Mouse (Mus musculus): ENCODE measurements around the gene Hoxc4. TPM values are rescaled to one million over a fixed set of nuclear protein-coding genes. Genes with fewer than 3 reads are reported as not detected.

The Hoxc4 gene
- polyA plus RNA-seq (2014; fragmentation: Nextera tagmentation; extraction: Ambion mirVana), result not detected in 2 replicates

DNA sequence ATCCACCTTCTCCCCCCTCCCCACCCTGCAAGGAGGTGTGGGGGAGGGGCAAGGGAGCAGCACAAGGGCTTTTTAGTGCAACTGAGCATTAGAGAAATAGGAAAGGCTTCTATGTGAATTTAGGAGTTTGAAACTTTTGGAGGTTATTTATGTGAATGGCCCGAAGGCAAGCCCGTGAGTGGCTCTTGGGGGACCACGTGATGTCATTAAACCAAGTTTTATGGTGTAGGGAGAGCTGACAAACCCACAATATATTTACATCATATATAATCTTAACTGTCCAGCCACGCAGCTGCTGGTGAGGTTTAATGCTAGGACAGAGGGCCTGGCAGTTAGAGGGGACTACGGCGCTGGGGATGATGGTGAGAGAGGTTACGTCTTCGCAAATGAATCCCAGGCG is at the start of gene Hoxc4:
Hoxc4 (plus strand) TSS at position 299 of the 400 bp plus-strand sequence.
- WGBS, result 1% methylated on average over 9 of the region's 9 CpGs
- Histone ChIP-seq H3K27me3 (replicated peaks; ENCODE audit: control insufficient read depth, insufficient read depth, low read length) (peaks cover 100% of the 10 kb centered on the region), H3K4me3 (ENCODE audit: low read depth, low read length) (no peak within 1 kb of the TSS)

DNA sequence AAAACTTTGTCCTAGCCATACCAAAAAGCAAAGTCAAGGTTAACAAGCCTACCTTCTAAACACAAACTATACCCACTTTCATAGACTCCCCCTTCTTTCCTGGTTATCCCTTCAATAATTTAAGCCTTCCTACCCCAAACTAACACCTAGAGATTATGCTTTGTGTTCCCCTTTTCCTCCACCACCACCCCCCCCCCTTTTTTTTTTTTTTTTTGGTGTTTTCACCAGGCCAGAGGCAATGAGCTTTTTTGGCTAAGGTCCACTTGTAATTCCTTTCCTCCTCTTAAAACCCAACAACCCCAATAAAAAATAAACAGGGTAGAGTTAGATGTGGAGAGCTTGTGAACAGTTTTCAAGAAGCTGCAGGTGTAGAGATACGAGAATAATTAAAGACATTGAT is 49.4 kb upstream of the Hoxc4 start:
- no peaks in the 10 kb centered on the region for H3K4me1 ChIP-seq (ENCODE audit: control insufficient read depth, insufficient read depth, low read length)
- no peak for ATAC-seq
- H3K9ac ChIP-seq (ENCODE audit: low read length), result no peak overlapping the region
- H3K4me3 ChIP-seq (ENCODE audit: low read depth, low read length), result no peak overlapping the region
- H3K4me2 ChIP-seq (ENCODE audit: low read length), result no peak overlapping the region
- no peaks in the 10 kb centered on the region for H3K9me3 ChIP-seq (replicated peaks; ENCODE audit: control insufficient read depth, low read length)
- WGBS, result 34% methylated on average over 1 of the region's 1 CpGs
- DNase-seq (ENCODE audit: low spot score), result no peak
- no peak overlapping the region for H3K27ac ChIP-seq (ENCODE audit: low read depth, low read length)
- peaks cover 99% of the 10 kb centered on the region for H3K27me3 ChIP-seq (replicated peaks; ENCODE audit: control insufficient read depth, insufficient read depth, low read length)
- H3K36me3 ChIP-seq (ENCODE audit: control insufficient read depth, insufficient read depth, low read length), result no peaks in the 10 kb centered on the region

More for the DNA sequence above, at the start of gene Hoxc4:
- Histone ChIP-seq H3K36me3 (ENCODE audit: control insufficient read depth, insufficient read depth, low read length) (no peaks in the 10 kb centered on the region), H3K9me3 (replicated peaks; ENCODE audit: control insufficient read depth, low read length) (no peaks in the 10 kb centered on the region), H3K4me1 (ENCODE audit: control insufficient read depth, insufficient read depth, low read length) (no peaks in the 10 kb centered on the region), H3K27ac (ENCODE audit: low read depth, low read length) (no peak within 1 kb of the TSS), H3K9ac (ENCODE audit: low read length) (no peak within 1 kb of the TSS), H3K4me2 (ENCODE audit: low read length) (no peak within 1 kb of the TSS)
- ATAC-seq (no peak), DNase-seq (ENCODE audit: low spot score) (no peak)

DNA sequence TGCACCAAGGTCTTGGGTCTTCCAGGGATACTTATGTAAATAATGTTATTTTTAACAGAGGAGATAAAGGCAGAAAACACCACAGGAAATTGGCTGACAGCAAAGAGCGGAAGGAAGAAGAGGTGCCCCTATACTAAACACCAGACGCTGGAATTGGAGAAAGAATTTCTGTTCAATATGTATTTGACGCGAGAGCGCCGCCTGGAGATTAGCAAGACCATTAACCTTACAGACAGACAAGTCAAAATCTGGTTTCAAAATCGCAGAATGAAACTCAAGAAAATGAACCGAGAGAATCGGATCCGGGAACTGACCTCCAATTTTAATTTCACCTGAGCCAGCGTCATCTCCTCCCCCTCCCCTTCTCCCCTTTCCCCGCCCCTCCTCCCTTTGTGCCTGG is 48.0 kb upstream of the Hoxc4 start:
- Histone ChIP-seq H3K4me3 (ENCODE audit: low read depth, low read length) (no peak overlapping the region), H3K4me1 (ENCODE audit: control insufficient read depth, insufficient read depth, low read length) (no peaks in the 10 kb centered on the region), H3K27ac (ENCODE audit: low read depth, low read length) (no peak overlapping the region), H3K4me2 (ENCODE audit: low read length) (no peak overlapping the region), H3K36me3 (ENCODE audit: control insufficient read depth, insufficient read depth, low read length) (no peaks in the 10 kb centered on the region), H3K9me3 (replicated peaks; ENCODE audit: control insufficient read depth, low read length) (no peaks in the 10 kb centered on the region), H3K9ac (ENCODE audit: low read length) (no peak overlapping the region), H3K27me3 (replicated peaks; ENCODE audit: control insufficient read depth, insufficient read depth, low read length) (peaks cover 99% of the 10 kb centered on the region)
- DNase-seq (ENCODE audit: low spot score) (peak; percentile 60), ATAC-seq (no peak)
- under 1% methylated on average over 12 of the region's 12 CpGs for WGBS

DNA sequence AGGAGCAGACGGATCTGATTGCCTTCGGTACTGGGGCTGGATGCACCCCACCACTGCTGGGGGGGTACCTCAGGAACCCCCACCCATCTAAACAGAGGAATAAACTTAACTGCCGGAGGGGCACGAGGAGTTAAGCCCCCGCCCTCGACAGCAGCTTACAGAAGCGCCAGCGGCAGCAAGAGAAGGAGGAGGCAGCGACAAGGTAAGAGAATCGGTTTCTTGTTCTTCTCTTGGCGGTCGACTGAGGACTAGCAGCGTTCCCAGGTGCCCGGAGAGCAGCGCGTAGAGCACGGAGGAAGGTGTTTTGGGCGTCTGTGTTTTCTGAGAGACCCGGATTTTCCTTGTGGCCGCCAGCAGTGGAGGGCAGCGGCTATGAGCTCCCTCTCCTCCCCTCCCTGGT is 46.5 kb upstream of the Hoxc4 start:
- Histone ChIP-seq H3K9ac (ENCODE audit: low read length) (no peak overlapping the region), H3K9me3 (replicated peaks; ENCODE audit: control insufficient read depth, low read length) (no peaks in the 10 kb centered on the region), H3K27me3 (replicated peaks; ENCODE audit: control insufficient read depth, insufficient read depth, low read length) (peaks cover 98% of the 10 kb centered on the region), H3K36me3 (ENCODE audit: control insufficient read depth, insufficient read depth, low read length) (no peaks in the 10 kb centered on the region), H3K4me2 (ENCODE audit: low read length) (no peak overlapping the region), H3K27ac (ENCODE audit: low read depth, low read length) (no peak overlapping the region), H3K4me1 (ENCODE audit: control insufficient read depth, insufficient read depth, low read length) (no peaks in the 10 kb centered on the region), H3K4me3 (ENCODE audit: low read depth, low read length) (no peak overlapping the region)
- DNase-seq (ENCODE audit: low spot score), result no peak
- ATAC-seq, result no peak
- 1% methylated on average over 21 of the region's 21 CpGs for WGBS

DNA sequence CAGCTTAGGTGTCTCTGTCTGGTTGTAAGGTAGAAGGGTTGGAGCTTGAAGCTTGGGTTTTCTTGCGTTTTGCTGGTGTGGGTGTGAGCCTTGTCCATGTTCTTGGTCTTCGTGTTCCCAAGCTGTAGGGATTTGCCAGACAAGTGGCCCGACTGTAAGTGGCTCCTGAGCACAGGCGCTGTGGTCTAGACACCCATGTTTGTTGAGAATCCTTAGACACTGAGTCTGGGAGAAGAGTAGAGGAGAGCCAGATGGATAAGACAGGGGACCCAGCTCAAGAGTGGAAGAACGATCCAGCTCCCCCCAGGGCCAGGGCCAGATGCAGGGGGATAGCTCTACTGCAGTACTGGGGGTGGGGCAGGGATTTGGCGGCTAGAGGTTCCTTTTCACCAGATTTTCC is 46.0 kb upstream of the Hoxc4 start:
- no peaks in the 10 kb centered on the region for H3K36me3 ChIP-seq (ENCODE audit: control insufficient read depth, insufficient read depth, low read length)
- no peaks in the 10 kb centered on the region for H3K4me1 ChIP-seq (ENCODE audit: control insufficient read depth, insufficient read depth, low read length)
- H3K4me2 ChIP-seq (ENCODE audit: low read length), result no peak overlapping the region
- no peak overlapping the region for H3K9ac ChIP-seq (ENCODE audit: low read length)
- WGBS, result 2% methylated on average over 6 of the region's 6 CpGs
- H3K9me3 ChIP-seq (replicated peaks; ENCODE audit: control insufficient read depth, low read length), result no peaks in the 10 kb centered on the region
- ATAC-seq, result no peak
- H3K27me3 ChIP-seq (replicated peaks; ENCODE audit: control insufficient read depth, insufficient read depth, low read length), result peaks cover 98% of the 10 kb centered on the region
- H3K27ac ChIP-seq (ENCODE audit: low read depth, low read length), result no peak overlapping the region
- no peak overlapping the region for H3K4me3 ChIP-seq (ENCODE audit: low read depth, low read length)
- DNase-seq (ENCODE audit: low spot score), result no peak

DNA sequence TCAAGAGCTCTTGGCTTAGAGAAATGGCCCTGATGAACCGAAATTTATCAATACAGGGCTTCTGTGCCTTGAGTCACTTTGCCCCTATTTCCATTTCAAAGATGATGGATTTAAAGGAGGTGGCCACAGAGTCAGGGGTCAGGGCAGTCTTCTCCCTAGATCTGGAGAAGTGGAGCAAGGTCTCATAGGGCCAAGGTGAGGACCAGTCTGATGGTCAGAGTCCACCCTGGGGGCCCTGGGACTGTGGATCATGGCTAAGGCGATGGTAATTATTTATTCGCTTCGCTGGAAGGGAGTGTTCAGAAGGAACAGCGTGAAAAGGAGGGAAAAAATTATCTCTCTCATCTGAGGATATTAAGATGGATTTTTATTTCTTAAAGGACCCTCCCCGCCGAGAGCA is 43.7 kb upstream of the Hoxc4 start:
- Histone ChIP-seq H3K4me1 (ENCODE audit: control insufficient read depth, insufficient read depth, low read length) (no peaks in the 10 kb centered on the region), H3K9me3 (replicated peaks; ENCODE audit: control insufficient read depth, low read length) (no peaks in the 10 kb centered on the region), H3K9ac (ENCODE audit: low read length) (no peak overlapping the region), H3K27me3 (replicated peaks; ENCODE audit: control insufficient read depth, insufficient read depth, low read length) (peaks cover 99% of the 10 kb centered on the region), H3K4me2 (ENCODE audit: low read length) (no peak overlapping the region), H3K4me3 (ENCODE audit: low read depth, low read length) (no peak overlapping the region), H3K36me3 (ENCODE audit: control insufficient read depth, insufficient read depth, low read length) (no peaks in the 10 kb centered on the region), H3K27ac (ENCODE audit: low read depth, low read length) (no peak overlapping the region)
- DNase-seq (ENCODE audit: low spot score) (no peak), ATAC-seq (no peak)
- WGBS, result 5% methylated on average over 7 of the region's 7 CpGs

DNA sequence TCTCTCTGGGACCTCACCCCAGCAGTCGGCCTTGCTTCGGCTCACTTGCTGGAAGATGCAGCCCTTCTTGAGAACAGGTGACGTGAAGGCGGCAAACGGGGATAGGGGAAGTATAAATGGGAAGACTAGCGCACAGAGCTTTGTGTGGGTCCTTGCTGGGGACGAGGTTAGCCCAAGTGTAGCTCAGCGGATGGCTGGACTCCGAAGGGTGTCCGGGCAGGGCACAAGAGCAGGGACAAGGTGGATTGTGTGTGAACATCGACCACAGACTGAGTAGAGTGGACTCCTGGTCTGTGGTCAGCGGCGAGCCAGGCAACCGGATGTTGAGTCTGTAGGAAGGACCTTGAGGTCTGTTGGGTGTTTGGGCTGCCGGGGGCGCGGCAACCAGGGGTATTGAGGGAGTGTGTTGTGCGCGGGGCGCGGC is 43.0 kb upstream of the Hoxc4 start:
- no peak overlapping the region for H3K9ac ChIP-seq (ENCODE audit: low read length)
- peaks cover 98% of the 10 kb centered on the region for H3K27me3 ChIP-seq (replicated peaks; ENCODE audit: control insufficient read depth, insufficient read depth, low read length)
- H3K4me3 ChIP-seq (ENCODE audit: low read depth, low read length), result no peak overlapping the region
- H3K4me1 ChIP-seq (ENCODE audit: control insufficient read depth, insufficient read depth, low read length), result no peaks in the 10 kb centered on the region
- ATAC-seq (no peak), DNase-seq (ENCODE audit: low spot score) (no peak)
- whole genome bisulfite sequencing, result under 1% methylated on average over 21 of the region's 21 CpGs
- H3K4me2 ChIP-seq (ENCODE audit: low read length), result no peak overlapping the region
- H3K27ac ChIP-seq (ENCODE audit: low read depth, low read length), result no peak overlapping the region
- H3K36me3 ChIP-seq (ENCODE audit: control insufficient read depth, insufficient read depth, low read length), result no peaks in the 10 kb centered on the region
- H3K9me3 ChIP-seq (replicated peaks; ENCODE audit: control insufficient read depth, low read length), result no peaks in the 10 kb centered on the region

DNA sequence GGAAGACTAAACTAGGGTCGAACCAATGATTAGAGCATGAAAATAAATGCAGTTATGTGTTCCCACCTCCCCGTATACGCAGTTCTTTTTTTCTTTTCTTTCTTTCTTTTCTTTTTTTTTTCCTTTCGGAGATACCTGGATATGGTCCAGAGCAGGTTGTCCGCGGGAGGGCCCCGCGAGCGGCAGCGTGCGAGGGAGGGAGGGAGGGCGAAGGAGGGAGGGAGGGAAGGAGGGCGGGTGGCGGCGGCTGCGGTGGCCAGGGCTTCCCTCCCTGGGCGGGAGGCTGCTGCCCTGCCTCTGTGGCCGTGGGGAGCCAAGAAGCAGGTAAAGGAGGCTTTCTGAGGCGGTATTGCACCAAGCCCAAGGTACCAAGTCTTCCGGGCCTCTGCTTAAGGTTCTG is 42.6 kb upstream of the Hoxc4 start, which contains the start of gene Hoxc9:
Hoxc9 (plus strand) TSS at position 269 of the 400 bp plus-strand sequence.
- Histone ChIP-seq H3K4me2 (ENCODE audit: low read length) (no peak within 1 kb of the TSS), H3K9me3 (replicated peaks; ENCODE audit: control insufficient read depth, low read length) (no peaks in the 10 kb centered on the region), H3K27me3 (replicated peaks; ENCODE audit: control insufficient read depth, insufficient read depth, low read length) (peaks cover 98% of the 10 kb centered on the region), H3K36me3 (ENCODE audit: control insufficient read depth, insufficient read depth, low read length) (no peaks in the 10 kb centered on the region), H3K4me1 (ENCODE audit: control insufficient read depth, insufficient read depth, low read length) (no peaks in the 10 kb centered on the region), H3K4me3 (ENCODE audit: low read depth, low read length) (no peak within 1 kb of the TSS), H3K9ac (ENCODE audit: low read length) (no peak within 1 kb of the TSS), H3K27ac (ENCODE audit: low read depth, low read length) (no peak within 1 kb of the TSS)
- under 1% methylated on average over 19 of the region's 20 CpGs for WGBS
- ATAC-seq (no peak), DNase-seq (ENCODE audit: low spot score) (no peak)

DNA sequence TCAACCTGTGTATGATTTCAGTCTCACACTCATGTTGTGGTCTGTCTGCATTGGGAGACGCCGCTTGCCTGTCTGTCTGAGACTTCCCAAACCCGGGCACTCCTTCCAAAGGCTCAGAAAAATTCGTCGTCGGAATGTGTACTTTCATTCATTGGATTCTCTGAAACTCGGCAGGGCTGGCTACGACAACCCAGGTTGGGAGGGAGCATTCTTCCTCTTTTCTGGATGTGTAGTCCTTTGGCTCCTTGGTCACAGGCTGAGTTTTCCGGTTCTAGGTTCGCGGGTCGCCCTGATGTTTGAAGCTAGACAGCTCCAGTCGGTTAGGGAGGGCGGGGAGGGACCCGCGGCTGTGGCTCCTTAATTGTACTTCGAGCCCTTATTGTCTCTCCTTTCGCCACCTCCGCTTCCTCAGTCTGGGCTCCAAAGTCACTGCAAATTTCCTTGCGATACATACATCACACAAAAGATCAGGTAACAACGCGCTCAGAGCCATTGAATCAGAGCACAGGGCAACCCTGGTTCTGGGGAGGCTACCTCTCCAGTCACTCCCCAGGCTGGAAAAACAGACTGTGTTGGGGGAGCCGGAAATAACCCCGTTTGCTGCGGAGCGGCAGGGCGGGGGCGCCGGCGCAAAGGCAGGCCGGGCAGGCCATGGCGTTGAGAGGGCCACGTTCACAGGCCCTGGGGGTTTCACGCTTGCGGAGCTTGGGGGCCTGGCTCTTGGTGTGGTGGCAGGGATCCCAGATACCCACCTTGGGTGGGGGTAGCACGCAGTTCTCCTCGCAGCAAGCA is 41.9 kb upstream of the Hoxc4 start:
- Histone ChIP-seq H3K27me3 (replicated peaks; ENCODE audit: control insufficient read depth, insufficient read depth, low read length) (peaks cover 98% of the 10 kb centered on the region), H3K9ac (ENCODE audit: low read length) (no peak overlapping the region), H3K27ac (ENCODE audit: low read depth, low read length) (no peak overlapping the region), H3K9me3 (replicated peaks; ENCODE audit: control insufficient read depth, low read length) (no peaks in the 10 kb centered on the region), H3K4me3 (ENCODE audit: low read depth, low read length) (no peak overlapping the region), H3K36me3 (ENCODE audit: control insufficient read depth, insufficient read depth, low read length) (no peaks in the 10 kb centered on the region), H3K4me1 (ENCODE audit: control insufficient read depth, insufficient read depth, low read length) (0 out of 2 replicates have a peak, but pooled peaks cover 2% of the 10 kb centered on the region), H3K4me2 (ENCODE audit: low read length) (no peak overlapping the region)
- ATAC-seq, result no peak
- DNase-seq (ENCODE audit: low spot score), result no peak
- under 1% methylated on average over 37 of the region's 37 CpGs for WGBS

Data from forebrain, embryonic 14.5 days (tissue).